Mouse (Mus musculus) hindbrain, embryonic 11.5 days (tissue): ENCODE measurements around the gene Ttbk1. TPM values are rescaled to one million over a fixed set of nuclear protein-coding genes. Genes with fewer than 3 reads are reported as not detected.
"Not testable (repeated sequence)": the region's sequence is repeated elsewhere in the genome, so short reads cannot be mapped to it uniquely, and the experiment has no call there.

ENCODE experiments used
- ATAC-seq: fragments of 200-750 bp; cut with Nextera tagmentation; 2 replicates; pipeline ENCODE4 v1.8.0; 2017; ENCODE audit warnings: mild to moderate bottlenecking, moderate TSS enrichment, moderate library complexity; ENCODE audit not compliant: low FRiP score
- DNase-seq: peaks from one replicate; pipeline ENCODE4 v3.0.0-alpha.2; 2015; ENCODE audit warnings: low spot score
- H3K27ac ChIP-seq: fragments of 300-500 bp; sonication (generic); 2 replicates; pipeline ENCODE4 v1.5.1; 2014; ENCODE audit warnings: mild to moderate bottlenecking, low read depth, low read length
- H3K27me3 ChIP-seq: fragments of 300-500 bp; sonication (generic); 2 replicates; pipeline ENCODE4 v1.6.1; 2014; ENCODE audit warnings: mild to moderate bottlenecking, low read length, moderate library complexity, mixed read lengths; ENCODE audit not compliant: control insufficient read depth, insufficient read depth
- H3K36me3 ChIP-seq: fragments of 300-500 bp; sonication (generic); 2 replicates; pipeline ENCODE4 v1.6.1; 2014; ENCODE audit warnings: mild to moderate bottlenecking, low read length, moderate library complexity, mixed read lengths; ENCODE audit not compliant: control insufficient read depth, insufficient read depth
- H3K4me1 ChIP-seq: fragments of 300-500 bp; sonication (generic); replicated peaks from 2 replicates; pipeline ENCODE4 v1.6.1; 2014; ENCODE audit warnings: low read length, mixed read lengths; ENCODE audit not compliant: control insufficient read depth, insufficient read depth
- H3K4me2 ChIP-seq: fragments of 300-500 bp; sonication (generic); replicated peaks from 2 replicates; pipeline ENCODE4 v1.6.1; 2014; ENCODE audit warnings: mild to moderate bottlenecking, low read depth, low read length
- H3K4me3 ChIP-seq: fragments of 300-500 bp; sonication (generic); 2 replicates; pipeline ENCODE4 v1.5.1; 2014; ENCODE audit warnings: low read depth, low read length
- H3K9ac ChIP-seq: fragments of 300-500 bp; sonication (generic); 2 replicates; pipeline ENCODE4 v1.6.1; 2014; ENCODE audit warnings: low read depth, low read length
- H3K9me3 ChIP-seq: fragments of 300-500 bp; sonication (generic); 2 replicates; pipeline ENCODE4 v1.6.1; 2016; ENCODE audit warnings: low read length; ENCODE audit not compliant: control insufficient read depth
- WGBS: fragments of 180-500 bp; shearing (Covaris S2); extraction: QIAGEN DNeasy Blood & Tissue Kit; methylation state at CpG from one replicate; pipeline ENCODE4 v1.1.7; 2014; 5-methylcytosine and 5-hydroxymethylcytosine counted together
- polyA plus RNA-seq: library from polyadenylated mRNA; unstranded; fragments of >200 nt; fragmentation: Nextera tagmentation; extraction: Ambion mirVana; gene quantifications from 2 replicates; pipeline ENCODE4 v1.2.1, GENCODE M21; 2014

The Ttbk1 gene
- polyA plus RNA-seq, 1 experiment from 2014 or later = 2.3 TPM

DNA sequence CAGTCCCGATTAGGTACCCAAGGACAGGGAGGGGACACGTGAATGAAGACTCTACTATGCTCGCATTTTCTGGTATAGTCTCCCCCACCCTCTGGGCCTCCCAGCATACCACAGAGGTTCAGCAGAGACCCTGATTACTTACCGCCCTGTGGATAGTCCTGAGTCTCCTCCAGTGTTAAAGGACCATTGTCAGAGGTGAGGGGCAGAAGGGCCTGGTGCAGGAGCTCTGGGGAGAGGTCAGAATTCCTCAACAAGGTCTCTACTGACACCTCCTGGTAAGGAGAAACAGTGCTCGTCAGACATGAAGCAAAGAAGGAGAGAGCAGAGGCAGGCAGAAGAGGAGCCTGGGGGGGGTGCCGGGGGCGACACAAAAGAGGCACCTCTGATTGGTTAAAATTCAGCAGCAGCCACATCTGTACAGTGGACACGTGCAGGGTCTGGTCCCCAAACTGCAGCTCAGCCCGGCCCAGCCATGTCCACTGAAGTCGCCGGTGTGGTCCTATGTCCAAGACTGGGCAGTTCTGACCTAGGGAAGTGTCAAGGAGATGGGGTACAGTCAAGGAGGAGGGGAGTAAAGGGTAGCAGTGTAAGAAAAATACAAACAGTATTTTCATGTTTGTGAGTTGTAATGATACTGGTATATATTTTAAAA lies 23.7 kb upstream of the Ttbk1 start:
- no peaks in the 10 kb centered on the region for H3K27me3 ChIP-seq
- peak; percentile 53 for ATAC-seq
- H3K4me1 ChIP-seq = no peaks in the 10 kb centered on the region

DNA sequence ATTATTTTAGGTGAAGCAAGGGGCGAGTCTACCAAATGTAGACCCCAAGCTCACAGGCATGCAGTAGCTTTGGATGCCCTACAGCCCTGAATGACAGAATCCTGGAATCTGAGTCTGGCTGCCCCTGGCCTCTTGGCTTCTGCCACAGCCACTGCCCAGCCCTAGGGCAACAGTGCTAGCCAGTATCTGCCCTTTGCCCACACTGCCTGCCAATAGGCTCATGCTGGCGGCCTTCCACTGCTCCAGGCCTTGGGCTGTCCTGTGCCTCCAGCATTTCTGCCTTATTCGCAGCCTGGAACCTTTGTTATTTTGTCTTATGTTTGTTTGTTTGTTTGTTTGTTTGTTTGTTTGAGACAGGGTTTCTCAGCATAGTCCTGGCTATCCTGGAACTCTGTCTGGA lies 18.1 kb upstream of the Ttbk1 start:
- Histone ChIP-seq H3K27me3 (no peaks in the 10 kb centered on the region), H3K4me1 (no peaks in the 10 kb centered on the region), H3K4me3 (no peak overlapping the region), H3K4me2 (no peak overlapping the region), H3K9me3 (no peaks in the 10 kb centered on the region), H3K36me3 (no peaks in the 10 kb centered on the region), H3K9ac (no peak overlapping the region), H3K27ac (no peak overlapping the region)
- no peak for ATAC-seq
- no peak for DNase-seq
- 88% methylated on average over 3 of the region's 3 CpGs for WGBS

More for the DNA sequence above, 23.7 kb upstream of the Ttbk1 start:
- no peaks in the 10 kb centered on the region for H3K9me3 ChIP-seq
- H3K4me2 ChIP-seq = no peak overlapping the region
- no peak overlapping the region for H3K4me3 ChIP-seq
- no peak overlapping the region for H3K27ac ChIP-seq
- WGBS = 45% methylated on average over 11 of the region's 11 CpGs
- no peak overlapping the region for H3K9ac ChIP-seq
- no peaks in the 10 kb centered on the region for H3K36me3 ChIP-seq
- DNase-seq = peak; percentile 54

- DNase-seq = no peak
- Histone ChIP-seq H3K27ac (no peak overlapping the region), H3K27me3 (no peaks in the 10 kb centered on the region), H3K9ac (no peak overlapping the region), H3K4me2 (no peak overlapping the region), H3K4me1 (no peaks in the 10 kb centered on the region), H3K36me3 (no peaks in the 10 kb centered on the region), H3K9me3 (no peaks in the 10 kb centered on the region), H3K4me3 (no peak overlapping the region)
- 82% methylated on average over 14 of the region's 14 CpGs for WGBS
- no peak for ATAC-seq
Measured at GRCm38 (mm10) chr17:46503847-46504638, 16.6 kb upstream of the Ttbk1 start.

GRCm38 (mm10) chr17:46502775-46503174 lies 15.3 kb upstream of the Ttbk1 start:
- no peaks in the 10 kb centered on the region for H3K36me3 ChIP-seq
- H3K9ac ChIP-seq = no peak overlapping the region
- no peak for DNase-seq
- no peak overlapping the region for H3K4me2 ChIP-seq
- WGBS = 92% methylated on average over 2 of the region's 2 CpGs
- no peak for ATAC-seq
- 0 out of 2 replicates have a peak, but pooled peaks cover under 1% of the 10 kb centered on the region for H3K4me1 ChIP-seq
- H3K9me3 ChIP-seq = no peaks in the 10 kb centered on the region
- no peak overlapping the region for H3K4me3 ChIP-seq
- no peak overlapping the region for H3K27ac ChIP-seq
- H3K27me3 ChIP-seq = no peaks in the 10 kb centered on the region

- no peak overlapping the region for H3K9ac ChIP-seq
- no peak overlapping the region for H3K4me3 ChIP-seq
- WGBS = 77% methylated on average over 8 of the region's 8 CpGs
- DNase-seq = no peak
- H3K36me3 ChIP-seq = no peaks in the 10 kb centered on the region
- H3K9me3 ChIP-seq = no peaks in the 10 kb centered on the region
- H3K27me3 ChIP-seq = no peaks in the 10 kb centered on the region; the same call in 1 of the 2 replicates
- H3K4me1 ChIP-seq = 0 out of 2 replicates have a peak, but pooled peaks cover 2% of the 10 kb centered on the region
- H3K4me2 ChIP-seq = no peak overlapping the region
- no peak overlapping the region for H3K27ac ChIP-seq
- ATAC-seq = no peak
Measured at GRCm38 (mm10) chr17:46497956-46498355, 10.5 kb upstream of the Ttbk1 start.

GRCm38 (mm10) chr17:46496623-46497434 lies 9.4 kb upstream of the Ttbk1 start, which contains the start of gene Dnph1:
Gene Dnph1, plus strand, starts transcription at chr17:46496711.
- WGBS = under 1% methylated on average over 44 of the region's 44 CpGs
- H3K4me2 ChIP-seq = peak within 1 kb of the TSS; percentile 75
- H3K9me3 ChIP-seq = no peaks in the 10 kb centered on the region
- ATAC-seq = peak; percentile 97
- peak; percentile 85 for DNase-seq
- H3K36me3 ChIP-seq = no peaks in the 10 kb centered on the region
- H3K4me3 ChIP-seq = peak within 1 kb of the TSS; percentile 62
- 0 out of 2 replicates have a peak, but pooled peaks cover 2% of the 10 kb centered on the region for H3K4me1 ChIP-seq
- H3K9ac ChIP-seq = peak within 1 kb of the TSS; percentile 83
- no peaks in the 10 kb centered on the region; the same call in 1 of the 2 replicates for H3K27me3 ChIP-seq
- H3K27ac ChIP-seq = no peak within 1 kb of the TSS

GRCm38 (mm10) chr17:46496081-46496480 lies 8.6 kb upstream of the Ttbk1 start:
- H3K4me3 ChIP-seq, H3K9ac ChIP-seq, H3K4me2 ChIP-seq, H3K36me3 ChIP-seq, DNase-seq, H3K4me1 ChIP-seq, H3K9me3 ChIP-seq, H3K27ac ChIP-seq, H3K27me3 ChIP-seq: not testable (repeated sequence)
- ATAC-seq = peak; percentile 8

DNA sequence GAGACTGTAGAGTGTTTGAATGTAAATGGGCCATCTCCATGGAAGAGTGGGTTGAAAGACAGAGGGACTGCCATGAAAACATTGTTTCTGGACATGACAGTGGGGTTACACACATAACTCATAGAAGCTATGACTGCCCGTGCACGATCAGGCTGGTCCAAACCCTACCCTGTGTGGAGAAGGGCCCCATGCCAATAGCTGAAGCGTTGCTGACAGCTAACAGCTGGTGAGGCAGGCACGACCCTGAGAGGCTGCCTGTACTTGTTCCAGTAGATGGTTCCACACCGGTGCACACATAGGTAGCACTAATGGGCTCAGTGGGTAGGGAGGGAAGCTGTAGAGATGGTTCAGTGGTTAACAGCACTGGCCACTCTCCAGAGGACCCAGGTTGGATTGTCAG lies 8.0 kb upstream of the Ttbk1 start:
- WGBS = 89% methylated on average over 5 of the region's 5 CpGs
- ATAC-seq (no peak), DNase-seq (no peak)
- Histone ChIP-seq H3K4me3 (no peak overlapping the region), H3K9me3 (no peaks in the 10 kb centered on the region), H3K4me1 (0 out of 2 replicates have a peak, but pooled peaks cover 2% of the 10 kb centered on the region), H3K4me2 (no peak overlapping the region), H3K36me3 (no peaks in the 10 kb centered on the region), H3K27ac (no peak overlapping the region), H3K9ac (no peak overlapping the region), H3K27me3 (no peaks in the 10 kb centered on the region; the same call in 1 of the 2 replicates)
